Comparison of ENCODE assay signal across 9 mouse cellular contexts in the genomic region with DNA sequence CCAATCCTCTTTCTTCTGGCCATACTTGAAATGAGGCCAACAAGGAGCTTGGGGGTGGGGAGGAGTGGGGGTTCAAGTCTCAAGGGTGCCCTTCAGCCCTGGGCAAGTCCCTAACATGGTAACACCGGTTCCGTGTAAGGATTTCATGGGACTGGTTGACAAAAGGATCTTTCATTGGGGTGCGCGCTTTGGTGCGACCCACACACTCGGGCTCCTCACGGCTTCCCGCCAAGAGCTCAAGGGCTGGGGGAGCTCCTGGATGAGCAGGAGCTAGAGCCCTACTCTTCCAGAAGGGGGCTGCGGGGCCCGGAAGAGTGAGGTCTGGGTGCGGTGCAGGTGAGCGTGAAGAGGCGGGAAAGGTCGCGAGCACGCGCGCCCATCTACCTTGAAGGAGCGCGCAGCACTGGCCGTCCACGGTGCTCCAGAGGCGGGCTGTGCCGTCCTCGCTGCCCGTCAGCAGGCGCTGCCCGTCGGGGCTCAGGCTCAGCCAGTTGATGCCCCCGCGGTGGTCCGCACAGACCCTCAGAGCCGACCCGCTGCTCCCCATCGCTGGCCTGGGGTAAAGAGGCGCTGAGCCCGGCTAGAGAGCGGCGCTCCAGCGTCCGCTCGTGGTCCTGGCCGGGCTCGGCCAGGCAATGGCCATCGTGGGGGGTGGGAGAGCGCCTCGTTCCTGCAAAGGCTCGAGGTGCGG. TPM values are rescaled to one million over a fixed set of nuclear protein-coding genes. Genes with fewer than 3 reads are reported as not detected.
A peak's percentile ranks its signal among the peaks of the same experiment; 100 is the strongest.
DNase-seq lines count a peak whose midpoint lies in the region; ATAC-seq lines count a peak whose summit lies in the region.
"Had no signal": no experiment of that assay in that cellular context is flagged by ENCODE, and none has a peak within 500 bp of the region (broad histone marks: within the 10 kb centered on the region; RNA-seq: fewer than 3 reads in every experiment).

No protein-coding gene starts in this region.

- peak overlapping the region; percentile 75 for H3K9ac ChIP-seq in kidney, embryonic 15.5 days
- H3K9ac ChIP-seq in embryonic facial prominence, embryonic 11.5 days (replicated peaks; ENCODE audit: low read length) = peak overlapping the region; percentile 94
- peak overlapping the region; percentile 62 for H3K9ac ChIP-seq in intestine, embryonic 15.5 days

- peaks cover 4% of the 10 kb centered on the region; the same call in 1 of the 2 replicates for H3K27me3 ChIP-seq in kidney, embryonic 15.5 days
- H3K27me3 ChIP-seq in embryonic facial prominence, embryonic 11.5 days (ENCODE audit: control insufficient read depth, insufficient read depth, low read length) = no peaks in the 10 kb centered on the region
- 0 out of 2 replicates have a peak, but pooled peaks cover 5% of the 10 kb centered on the region for H3K27me3 ChIP-seq in intestine, embryonic 15.5 days (replicated peaks)

- peak overlapping the region; percentile 87 for H3K4me2 ChIP-seq in kidney, embryonic 15.5 days
- H3K4me2 ChIP-seq in embryonic facial prominence, embryonic 11.5 days (ENCODE audit: low read depth, low read length) = peak overlapping the region; percentile 77
- H3K4me2 ChIP-seq in intestine, embryonic 15.5 days (replicated peaks) = peak overlapping the region; percentile 89

- H3K9me3 ChIP-seq in kidney, embryonic 15.5 days (replicated peaks) = no peaks in the 10 kb centered on the region
- H3K9me3 ChIP-seq in embryonic facial prominence, embryonic 11.5 days (replicated peaks; ENCODE audit: control insufficient read depth, low read length) = no peaks in the 10 kb centered on the region
- no peaks in the 10 kb centered on the region for H3K9me3 ChIP-seq in intestine, embryonic 15.5 days

- peak overlapping the region; percentile 78 for H3K27ac ChIP-seq in kidney, embryonic 15.5 days
- H3K27ac ChIP-seq in embryonic facial prominence, embryonic 11.5 days (replicated peaks; ENCODE audit: low read depth, low read length) = peak overlapping the region; percentile 74
- no peak overlapping the region for H3K27ac ChIP-seq in intestine, embryonic 15.5 days

- WGBS in kidney, embryonic 15.5 days = 1% methylated on average over 49 of the region's 49 CpGs
- WGBS in embryonic facial prominence, embryonic 11.5 days = under 1% methylated on average over 49 of the region's 49 CpGs
- under 1% methylated on average over 47 of the region's 49 CpGs for WGBS in intestine, embryonic 15.5 days

- no peak for DNase-seq in kidney, adult 11 months
- DNase-seq in embryonic facial prominence, embryonic 11.5 days (ENCODE audit: low spot score) = peak; percentile 46
- peak; percentile 53 for DNase-seq in neural tube, embryonic 10.5 days (ENCODE audit: extremely low spot score, low spot score)
- no peak for DNase-seq in gastrocnemius, postnatal 4 days (ENCODE audit: low spot score in 2 of 2)
- DNase-seq in frontal cortex, postnatal 36 days (ENCODE audit: low spot score in 2 of 2) = no peak
- DNase-seq in right cerebral cortex, postnatal 36 days (ENCODE audit: low spot score in 2 of 2) = no peak

- H3K36me3 ChIP-seq in kidney, embryonic 15.5 days = no peaks in the 10 kb centered on the region
- no peaks in the 10 kb centered on the region; the same call in 1 of the 2 replicates for H3K36me3 ChIP-seq in embryonic facial prominence, embryonic 11.5 days (replicated peaks; ENCODE audit: control insufficient read depth, insufficient read depth, low read depth, low read length)
- H3K36me3 ChIP-seq in intestine, embryonic 15.5 days = no peaks in the 10 kb centered on the region

- peaks cover 76% of the 10 kb centered on the region for H3K4me1 ChIP-seq in kidney, embryonic 15.5 days
- H3K4me1 ChIP-seq in embryonic facial prominence, embryonic 11.5 days (ENCODE audit: control insufficient read depth, insufficient read depth, low read length) = peaks cover 3% of the 10 kb centered on the region
- H3K4me1 ChIP-seq in intestine, embryonic 15.5 days (replicated peaks) = peaks cover 22% of the 10 kb centered on the region; the same call in 1 of the 2 replicates

- peak overlapping the region; percentile 63 for H3K4me3 ChIP-seq in kidney, embryonic 15.5 days (replicated peaks)
- peak overlapping the region; percentile 81 for H3K4me3 ChIP-seq in embryonic facial prominence, embryonic 11.5 days (ENCODE audit: low read depth, low read length)
- peak overlapping the region; percentile 57 for H3K4me3 ChIP-seq in intestine, embryonic 15.5 days (replicated peaks)

- peak; percentile 7; the same call in 1 of the 2 replicates for ATAC-seq in kidney, embryonic 15.5 days (replicated peaks; ENCODE audit: low FRiP score)
- ATAC-seq in embryonic facial prominence, embryonic 11.5 days (replicated peaks; ENCODE audit: insufficient number of reproducible peaks, low FRiP score, low TSS enrichment, low read depth) = no peak
- peak; percentile 26 for ATAC-seq in intestine, embryonic 15.5 days

RNA-seq across cellular contexts. Expression of a gene that starts 0.6 kb away (rescaled TPM):
- 28.4 and 32.4 TPM in 2 replicates for polyA plus RNA-seq in kidney, embryonic 15.5 days (2015; fragmentation: Nextera tagmentation; extraction: Ambion mirVana)
- 53.8 and 57.5 TPM in 2 replicates for polyA plus RNA-seq in embryonic facial prominence, embryonic 11.5 days (2014; fragmentation: Nextera tagmentation; extraction: Ambion mirVana)
- polyA plus RNA-seq in intestine, embryonic 15.5 days (2015; fragmentation: Nextera tagmentation; extraction: Ambion mirVana) = 10.6 and 11.6 TPM in 2 replicates
- total RNA-seq in gastrocnemius, postnatal 4 days (2021) = 1 to 10 TPM; 2.1 to 2.3 TPM
- total RNA-seq: MEL had no signal

RNA-seq across cellular contexts. Expression of a gene that starts 27.9 kb away (rescaled TPM):
- polyA plus RNA-seq in kidney, embryonic 15.5 days (2015; fragmentation: Nextera tagmentation; extraction: Ambion mirVana) = 2.0 and 3.4 TPM in 2 replicates
- polyA plus RNA-seq in embryonic facial prominence, embryonic 11.5 days (2014; fragmentation: Nextera tagmentation; extraction: Ambion mirVana) = 3.3 TPM in 1 of 2 replicates, not detected in the other
- 1.3 and 1.8 TPM in 2 replicates for polyA plus RNA-seq in intestine, embryonic 15.5 days (2015; fragmentation: Nextera tagmentation; extraction: Ambion mirVana)
- total RNA-seq in gastrocnemius, postnatal 4 days (2021) = not detected
- total RNA-seq: MEL had no signal

RNA-seq across cellular contexts. Expression of a gene that starts 44.6 kb away (rescaled TPM):
- polyA plus RNA-seq in kidney, embryonic 15.5 days (2015; fragmentation: Nextera tagmentation; extraction: Ambion mirVana) = 40.3 and 41.2 TPM in 2 replicates
- polyA plus RNA-seq in embryonic facial prominence, embryonic 11.5 days (2014; fragmentation: Nextera tagmentation; extraction: Ambion mirVana) = 37.3 and 38.6 TPM in 2 replicates
- polyA plus RNA-seq in intestine, embryonic 15.5 days (2015; fragmentation: Nextera tagmentation; extraction: Ambion mirVana) = 26.8 and 29.0 TPM in 2 replicates
- 10 to 100 TPM; 29.1 to 29.2 TPM for total RNA-seq in gastrocnemius, postnatal 4 days (2021)

Comparison
In these comparisons a context has a peak if more than half of its experiments do, and no peak if none do; other contexts are left out.
1. DNase-seq: peak in embryonic facial prominence, embryonic 11.5 days (single experiment) and neural tube, embryonic 10.5 days (single experiment); none in kidney, adult 11 months (single experiment), gastrocnemius, postnatal 4 days (0 of 2), frontal cortex, postnatal 36 days (0 of 2) and right cerebral cortex, postnatal 36 days (0 of 2).
2. Peak in every context shown above with its lines, with median percentiles within 50 percentile points of each other: H3K4me2 ChIP-seq, H3K4me3 ChIP-seq and H3K9ac ChIP-seq.